Mouse (Mus musculus) monocyte, adult 2 months (primary cell): ENCODE data around the gene Aldh9a1.

Experiments
- DNase-seq, 2 experiments: peaks; one replicate each; pipeline ENCODE4 v3.0.0; 2022; ENCODE audit warnings: low spot score in 2 of 2, low read depth in 1 of 2

Gene Aldh9a1

GRCm38 (mm10) chr1:167383178-167383577, 33.4 kb downstream of the Aldh9a1 start:
- DNase-seq = no peak

DNA sequence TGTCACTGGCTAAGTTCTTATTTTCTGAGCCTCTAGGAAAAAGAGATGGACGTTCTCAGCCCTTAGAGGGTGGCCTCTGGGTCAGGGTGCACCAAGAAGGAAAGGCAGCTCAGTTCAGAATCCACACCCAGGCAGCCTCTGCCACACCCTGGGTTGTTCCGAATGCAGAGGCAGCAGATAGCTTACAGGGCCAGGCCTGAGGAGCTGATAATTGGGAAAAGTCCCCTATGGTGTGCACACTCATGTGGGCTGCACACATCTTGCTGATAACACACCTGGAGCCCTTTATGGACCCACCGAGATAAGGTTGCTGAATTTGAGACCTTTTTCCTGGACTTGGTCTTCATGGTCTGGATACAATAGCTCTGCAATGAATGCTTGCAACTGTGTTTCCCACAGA, 34.4 kb downstream of the Aldh9a1 start:
- no peak for DNase-seq

- DNase-seq = no peak
These were observed 35.4 kb downstream of the Aldh9a1 start for GRCm38 (mm10) chr1:167385211-167385610.

GRCm38 (mm10) chr1:167385636-167386035, 35.8 kb downstream of the Aldh9a1 start:
- no peak for DNase-seq

GRCm38 (mm10) chr1:167386466-167386865, 36.7 kb downstream of the Aldh9a1 start:
- no peak for DNase-seq

DNA sequence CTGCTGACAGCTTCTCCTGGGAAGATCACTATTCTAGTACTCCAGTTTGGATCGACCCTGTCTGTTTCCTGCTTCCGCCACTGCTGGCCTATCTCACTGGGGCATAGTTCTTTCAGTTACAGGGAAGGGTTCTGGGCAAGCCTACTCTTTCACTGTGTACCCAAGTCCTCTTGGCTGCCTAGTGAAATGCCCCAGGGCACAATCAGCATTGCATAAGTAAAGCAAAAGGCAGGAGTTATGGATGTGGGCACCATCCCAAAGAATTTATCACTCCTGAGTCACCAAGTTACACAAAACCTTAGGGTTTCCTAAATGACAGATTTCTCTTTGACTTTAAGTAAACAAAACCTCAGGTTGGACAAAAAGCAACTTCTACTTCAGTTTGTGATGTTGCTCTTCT, 37.5 kb downstream of the Aldh9a1 start:
- DNase-seq = no peak

DNA sequence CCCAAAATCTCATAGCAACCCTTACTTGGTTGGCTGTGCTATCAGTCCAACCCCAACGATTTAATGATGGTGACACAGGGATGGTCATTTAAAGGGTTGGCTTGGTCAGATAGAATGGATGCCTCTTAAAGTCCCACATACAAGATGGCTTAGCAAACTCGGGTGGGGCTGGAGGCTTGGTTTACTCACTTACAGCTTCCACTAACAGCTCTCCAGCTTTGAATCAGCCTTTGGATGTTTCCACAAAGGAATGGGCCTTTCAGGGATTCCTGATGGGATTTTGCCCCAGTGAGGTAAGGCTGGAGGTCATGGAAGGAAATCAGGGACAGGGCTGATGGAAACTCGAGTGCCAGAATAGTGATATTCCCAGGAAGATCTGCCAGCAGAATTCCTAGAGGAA, 38.0 kb downstream of the Aldh9a1 start:
- no peak for DNase-seq

DNA sequence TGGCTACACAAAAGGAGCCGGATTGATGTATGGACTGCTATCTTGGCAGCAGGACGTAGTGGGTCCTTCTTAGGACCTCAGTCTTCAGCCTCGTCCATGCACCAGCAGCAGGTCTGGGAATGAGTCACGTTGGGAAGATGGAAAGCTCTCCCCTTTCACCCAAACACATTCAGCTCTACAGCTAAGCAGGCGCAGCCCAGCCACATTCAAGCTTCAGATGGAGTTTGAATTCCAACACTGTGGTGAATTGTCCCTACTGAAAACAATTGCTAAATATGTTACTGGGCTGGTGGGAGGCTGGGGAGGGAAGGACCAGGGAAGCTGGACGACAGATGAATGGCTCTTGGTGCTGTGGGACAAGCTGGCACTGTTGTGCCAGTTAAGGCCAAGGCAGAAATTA, 38.8 kb downstream of the Aldh9a1 start:
- no peak for DNase-seq

- DNase-seq = no peak
These were observed 39.8 kb downstream of the Aldh9a1 start for GRCm38 (mm10) chr1:167389584-167389983.

GRCm38 (mm10) chr1:167390381-167390780, 40.6 kb downstream of the Aldh9a1 start:
- DNase-seq = no peak

DNA sequence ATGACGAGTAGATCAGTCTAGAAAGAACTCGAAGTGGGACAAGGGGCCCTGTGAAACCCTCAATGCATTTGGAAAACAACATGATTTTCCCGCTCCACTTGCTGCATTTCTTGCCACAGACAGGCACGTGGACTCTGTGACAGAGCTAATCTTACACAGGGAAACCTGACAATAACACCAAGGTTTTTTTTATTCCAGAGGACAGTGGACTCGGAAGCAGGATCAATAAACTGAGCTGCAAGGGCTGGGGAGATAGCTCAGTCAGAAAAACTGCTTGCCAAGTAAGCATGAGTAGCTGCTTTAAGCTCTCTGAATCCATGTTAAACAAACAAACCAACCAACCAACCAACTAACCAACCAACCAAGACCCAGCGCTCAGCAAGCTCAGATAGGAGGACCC, 41.5 kb downstream of the Aldh9a1 start:
- DNase-seq = no peak

DNA sequence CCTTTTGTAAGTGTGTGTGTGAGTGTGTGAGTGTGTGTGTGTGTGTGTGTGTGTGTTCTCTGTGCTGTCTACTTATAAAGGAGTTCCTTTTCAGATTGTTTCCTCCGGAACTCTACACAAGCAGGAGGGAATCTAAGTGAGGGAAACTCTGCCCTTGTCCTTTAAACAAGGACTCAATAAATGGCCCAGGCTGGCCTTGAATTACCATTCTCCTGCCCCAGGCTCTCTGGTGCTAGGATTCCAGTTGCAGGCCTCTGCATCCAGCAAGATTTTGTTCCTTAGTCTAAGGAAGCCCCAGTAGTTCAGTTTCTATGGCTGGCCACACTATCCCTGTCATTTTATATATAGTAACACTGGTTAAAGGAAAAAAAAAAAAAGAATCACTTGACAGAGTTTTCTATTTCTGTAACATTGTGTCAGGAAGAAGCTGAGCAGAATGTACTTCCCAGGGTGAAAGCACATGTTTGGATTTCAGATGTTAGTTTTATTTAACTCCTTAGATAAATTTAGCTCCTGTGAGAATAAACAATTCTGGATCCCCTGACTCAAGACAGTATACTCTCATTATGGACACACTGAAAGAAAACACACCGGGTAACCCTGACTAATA, 42.3 kb downstream of the Aldh9a1 start:
- DNase-seq = no peak

GRCm38 (mm10) chr1:167392687-167393086, 42.9 kb downstream of the Aldh9a1 start:
- DNase-seq = no peak

- no peak for DNase-seq
These were observed 43.5 kb downstream of the Aldh9a1 start for GRCm38 (mm10) chr1:167393281-167393680.

- peak; percentile 63 to 81 for DNase-seq
These were observed 44.1 kb downstream of the Aldh9a1 start, which contains the start of gene Mgst3 for GRCm38 (mm10) chr1:167393683-167394492. Mgst3 (minus strand) TSS chr1:167393841.

GRCm38 (mm10) chr1:167405237-167405636, 55.4 kb downstream of the Aldh9a1 start:
- DNase-seq = no peak

DNA sequence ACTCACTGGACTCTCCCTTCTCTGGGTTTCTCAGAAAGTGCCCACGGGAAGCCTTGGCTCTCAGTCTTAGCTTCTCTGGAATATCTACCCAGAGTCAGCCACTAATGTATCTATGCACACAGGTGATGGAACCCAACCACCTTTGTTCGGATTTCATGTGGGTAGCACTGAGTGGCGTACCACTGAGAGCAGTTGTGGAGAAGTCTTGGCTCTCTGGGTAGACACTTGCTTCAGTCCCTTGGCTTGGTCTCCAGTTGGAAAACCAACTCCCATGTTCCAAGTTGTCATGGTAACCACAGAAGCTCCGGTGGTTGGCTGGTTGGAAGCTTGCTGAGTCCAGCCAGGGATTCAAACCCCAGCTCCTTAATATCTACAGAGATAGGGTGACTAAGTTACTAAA, 59.8 kb downstream of the Aldh9a1 start:
- no peak for DNase-seq

DNA sequence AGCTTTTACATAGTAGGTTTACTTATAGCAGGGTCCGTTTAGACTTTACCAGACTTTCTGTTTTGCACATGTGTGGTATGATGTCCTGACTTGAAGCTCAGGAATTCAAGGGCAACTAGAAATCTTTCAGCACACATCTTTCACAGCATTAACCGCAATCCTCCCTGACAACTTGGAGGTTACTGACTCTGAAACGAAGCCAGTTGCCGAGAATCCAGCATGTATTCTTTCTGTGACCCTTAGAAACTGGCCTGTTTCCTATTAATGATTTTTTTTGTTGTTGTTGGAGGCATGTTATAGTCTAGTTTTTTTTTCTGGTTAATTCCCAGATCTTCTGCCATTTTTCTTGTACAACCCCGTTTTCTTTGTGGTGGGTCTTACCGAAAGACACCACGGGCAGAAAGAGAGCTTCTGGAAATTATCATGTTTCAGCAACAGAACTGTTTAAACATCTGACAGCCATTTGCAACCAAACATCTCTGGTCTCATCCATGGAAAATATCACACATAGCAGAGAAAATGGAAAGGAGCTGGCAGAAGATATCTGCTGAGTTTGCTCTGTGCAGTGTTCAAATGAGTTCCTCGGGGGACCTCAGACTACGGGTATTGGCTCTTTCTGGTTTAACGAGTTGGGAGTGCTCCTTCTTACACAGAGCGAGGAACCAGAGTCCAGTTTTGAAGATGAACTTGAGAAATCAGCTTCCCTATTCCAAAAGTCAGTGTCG, 62.4 kb downstream of the Aldh9a1 start:
- no peak for DNase-seq

- peak in 1 of 2 experiments; percentile 36 for DNase-seq
These were observed 65.1 kb downstream of the Aldh9a1 start for GRCm38 (mm10) chr1:167414846-167415245.
